Mouse (Mus musculus) liver, embryonic 14.5 days (tissue): ENCODE data around the gene Fcnb. TPM values are rescaled to one million over a fixed set of nuclear protein-coding genes. Genes with fewer than 3 reads are reported as not detected.
A peak's percentile ranks its signal among the peaks of the same experiment; 100 is the strongest.

Source experiments
- ATAC-seq: fragments of 200-750 bp; cut with Nextera tagmentation; 2 replicates; pipeline ENCODE4 v1.8.0; 2017; ENCODE audit warnings: moderate number of reproducible peaks, mild to moderate bottlenecking, moderate library complexity; ENCODE audit not compliant: insufficient read depth
- DNase-seq, 3 experiments: peaks; one replicate each; pipeline ENCODE4 v3.0.0-alpha.2; 2012 to 2013; ENCODE audit warnings: low read depth in 3 of 3, low spot score in 3 of 3
- H3K27ac ChIP-seq: fragments of 300-500 bp; sonication (generic); 2 replicates; pipeline ENCODE4 v1.5.1; 2014; ENCODE audit warnings: moderate library complexity, mild to moderate bottlenecking, control low read depth, inconsistent platforms
- H3K27me3 ChIP-seq: fragments of 300-500 bp; sonication (generic); 2 replicates; pipeline ENCODE4 v1.6.1; 2014; ENCODE audit warnings: mild to moderate bottlenecking, low read length, moderate library complexity; ENCODE audit not compliant: control insufficient read depth, insufficient read depth
- H3K36me3 ChIP-seq: fragments of 300-500 bp; sonication (generic); replicated peaks from 2 replicates; pipeline ENCODE4 v1.6.1; 2014; ENCODE audit warnings: low read depth; ENCODE audit not compliant: control insufficient read depth, insufficient read depth
- H3K4me1 ChIP-seq, 2 experiments: fragments of 200-500 bp in 1 of 2; fragments of 300-500 bp in 1 of 2; sonication (generic) in 1 of 2; replicated peaks; 2 replicates each; pipeline ENCODE4 v1.6.1; 2012 to 2014; ENCODE audit warnings: antibody characterized with exemption in 1 of 2, inconsistent platforms in 1 of 2, low read length in 1 of 2; ENCODE audit not compliant: control insufficient read depth in 2 of 2, insufficient read depth in 2 of 2
- H3K4me2 ChIP-seq: fragments of 300-500 bp; sonication (generic); 2 replicates; pipeline ENCODE4 v1.6.1; 2014; ENCODE audit warnings: low read depth, mild to moderate bottlenecking, control low read depth, moderate library complexity
- H3K4me3 ChIP-seq, 2 experiments: fragments of 200-500 bp in 1 of 2; fragments of 300-500 bp in 1 of 2; sonication (generic) in 1 of 2; 2 replicates each; pipeline ENCODE4 v1.5.1; 2012 to 2014; ENCODE audit warnings: low read depth in 2 of 2, low read length in 2 of 2, mild to moderate bottlenecking in 2 of 2, control low read depth in 1 of 2, inconsistent platforms in 1 of 2, moderate library complexity in 1 of 2; ENCODE audit not compliant: insufficient read depth in 1 of 2
- H3K9ac ChIP-seq: fragments of 300-500 bp; sonication (generic); replicated peaks from 2 replicates; pipeline ENCODE4 v1.6.1; 2014; ENCODE audit warnings: mild to moderate bottlenecking, control low read depth, moderate library complexity
- H3K9me3 ChIP-seq: fragments of 300-500 bp; sonication (generic); 2 replicates; pipeline ENCODE4 v1.6.1; 2016; ENCODE audit warnings: low read length, mixed read lengths; ENCODE audit not compliant: control insufficient read depth
- CTCF ChIP-seq: IDR thresholded peaks from 2 replicates; pipeline ENCODE4 v1.5.1; 2016; ENCODE audit warnings: antibody characterized with exemption, low read depth, control low read depth
- EP300 ChIP-seq: IDR thresholded peaks from 2 replicates; pipeline ENCODE4 v1.6.1; 2016; ENCODE audit warnings: antibody characterized with exemption, low read depth
- WGBS: fragments of 180-500 bp; shearing (Covaris S2); extraction: QIAGEN DNeasy Blood & Tissue Kit; methylation state at CpG from one replicate; pipeline ENCODE4 v1.1.7; 2014; ENCODE audit not compliant: insufficient replicate concordance; 5-methylcytosine and 5-hydroxymethylcytosine counted together
- polyA plus RNA-seq, 2 experiments: library from polyadenylated mRNA; depleted of rRNA in 1 of 2; stranded (reverse) in 1 of 2; unstranded in 1 of 2; fragments of >200 nt; fragmentation: Nextera tagmentation in 1 of 2; extraction: Ambion mirVana in 1 of 2; gene quantifications; 2 replicates each; pipeline versions ENCODE4 v1.2.1 to v1.2.3; 2012 to 2014

Fcnb gene
- polyA plus RNA-seq, 2 experiments = 14.6 to 29.9 TPM

DNA sequence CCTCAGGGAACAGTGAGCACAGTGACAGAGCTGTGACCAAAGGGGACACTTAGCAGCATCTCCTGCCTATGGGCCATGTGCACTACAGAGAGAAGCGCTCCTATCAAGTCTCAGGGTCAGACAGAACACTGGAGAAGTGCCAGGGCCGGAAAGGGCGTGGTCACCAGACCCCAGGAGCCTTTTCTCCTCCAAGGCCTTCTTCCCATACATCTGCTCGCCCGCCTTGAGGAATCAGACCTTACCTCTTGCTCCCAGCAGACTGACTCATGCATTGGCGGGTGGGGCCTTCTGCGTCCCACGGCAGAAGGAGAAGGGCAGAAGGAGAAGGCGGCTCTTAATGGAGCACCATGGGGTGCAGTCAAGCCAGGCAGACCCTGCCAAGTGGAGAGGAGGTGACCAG is 52.8 kb downstream of the Fcnb start:
- WGBS = 34% methylated on average over 9 of the region's 9 CpGs
- ATAC-seq = peak; percentile 50

More for the DNA sequence above, 52.8 kb downstream of the Fcnb start:
- Histone ChIP-seq H3K9ac (peak overlapping the region; percentile 36), H3K9me3 (no peaks in the 10 kb centered on the region), H3K4me1 (peaks cover 11 to 19% of the 10 kb centered on the region in 2 experiments), H3K4me2 (peak overlapping the region; percentile 43), H3K36me3 (no peaks in the 10 kb centered on the region), H3K27me3 (no peaks in the 10 kb centered on the region), H3K27ac (peak overlapping the region; percentile 65), H3K4me3 (no peak overlapping the region)
- TF ChIP-seq EP300 = no peak
- TF ChIP-seq CTCF = no peak
- no peak for DNase-seq

Other genes starting within 250 kb of the Fcnb start
- 3.7 and 6.2 TPM in 2 replicates for gene Col5a1, start 198.5 kb downstream of the Fcnb start, polyA plus RNA-seq (2012; rRNA removed)
- gene Col5a1, start 198.5 kb downstream of the Fcnb start, polyA plus RNA-seq (2014; fragmentation: Nextera tagmentation; extraction: Ambion mirVana) = 6.8 and 9.0 TPM in 2 replicates
- 2.2 and 2.6 TPM in 2 replicates for gene Olfm1, start 108.1 kb upstream of the Fcnb start, polyA plus RNA-seq (2012; rRNA removed)
- 1.0 and 2.5 TPM in 2 replicates for gene Olfm1, start 108.1 kb upstream of the Fcnb start, polyA plus RNA-seq (2014; fragmentation: Nextera tagmentation; extraction: Ambion mirVana)